Mouse (Mus musculus) left cerebral cortex, postnatal 36 days (tissue): ENCODE results near the gene Vkorc1l1. TPM values are rescaled to one million over a fixed set of nuclear protein-coding genes. Genes with fewer than 3 reads are reported as not detected.

Source experiments
- DNase-seq, 2 experiments: peaks; one replicate each; pipeline ENCODE4 v3.0.0; 2021 to 2022; ENCODE audit warnings: low spot score in 2 of 2, mixed read lengths in 1 of 2
- intact Hi-C: fragments of 180-260 bp; cut with DNase I; formaldehyde crosslinking; loops from one replicate; pipeline ENCODE4 v1.15.1; 2025
- total RNA-seq, 2 experiments: library from RNA; stranded (reverse); gene quantifications; 2 replicates each; pipeline ENCODE4 v1.2.3; 2021

Gene Vkorc1l1
- total RNA-seq, 2 experiments from 2014 or later, result 45.5 to 45.8 TPM

DNA sequence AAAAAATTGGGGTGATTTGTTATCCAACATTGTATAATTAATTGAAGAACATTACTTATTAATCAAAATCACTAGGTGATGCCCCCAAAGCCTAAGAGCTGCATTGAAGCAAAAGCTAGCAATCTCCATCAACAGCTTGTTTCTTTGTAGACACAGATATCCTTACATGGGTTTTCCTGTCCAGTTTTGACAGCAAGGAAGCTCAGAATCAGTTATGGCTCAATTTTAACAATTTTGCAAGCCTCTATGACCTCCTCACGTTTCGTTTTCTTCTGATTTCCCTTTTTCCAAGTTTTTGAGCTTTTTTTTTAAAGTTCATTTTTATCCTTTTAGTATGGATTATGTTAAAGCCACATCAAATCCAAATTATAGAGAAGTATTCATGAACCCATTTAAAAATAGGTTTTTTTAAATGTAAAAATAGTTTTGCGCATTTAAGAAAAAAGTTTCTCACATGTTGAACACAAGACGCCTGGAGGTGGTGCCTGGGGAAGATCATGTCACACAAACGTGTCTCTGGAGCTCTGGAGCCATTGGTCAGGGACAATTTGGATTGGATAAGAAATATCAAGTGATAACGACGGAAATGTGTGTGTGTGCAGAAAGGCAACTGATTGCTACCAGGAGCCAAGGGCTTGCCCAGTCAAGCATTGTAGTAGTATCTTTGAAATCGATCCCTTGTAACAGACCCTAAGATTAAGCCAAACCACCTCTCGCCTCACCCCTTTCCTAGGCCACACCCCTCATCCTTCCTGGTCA lies 855 bp upstream of the Vkorc1l1 start:
- no peak for DNase-seq
- intact Hi-C loops, result loop anchor here (5.0 kb wide), 1 partner anchor 34 kb away; the partner anchor contains the start of gene Nupr1l

DNA sequence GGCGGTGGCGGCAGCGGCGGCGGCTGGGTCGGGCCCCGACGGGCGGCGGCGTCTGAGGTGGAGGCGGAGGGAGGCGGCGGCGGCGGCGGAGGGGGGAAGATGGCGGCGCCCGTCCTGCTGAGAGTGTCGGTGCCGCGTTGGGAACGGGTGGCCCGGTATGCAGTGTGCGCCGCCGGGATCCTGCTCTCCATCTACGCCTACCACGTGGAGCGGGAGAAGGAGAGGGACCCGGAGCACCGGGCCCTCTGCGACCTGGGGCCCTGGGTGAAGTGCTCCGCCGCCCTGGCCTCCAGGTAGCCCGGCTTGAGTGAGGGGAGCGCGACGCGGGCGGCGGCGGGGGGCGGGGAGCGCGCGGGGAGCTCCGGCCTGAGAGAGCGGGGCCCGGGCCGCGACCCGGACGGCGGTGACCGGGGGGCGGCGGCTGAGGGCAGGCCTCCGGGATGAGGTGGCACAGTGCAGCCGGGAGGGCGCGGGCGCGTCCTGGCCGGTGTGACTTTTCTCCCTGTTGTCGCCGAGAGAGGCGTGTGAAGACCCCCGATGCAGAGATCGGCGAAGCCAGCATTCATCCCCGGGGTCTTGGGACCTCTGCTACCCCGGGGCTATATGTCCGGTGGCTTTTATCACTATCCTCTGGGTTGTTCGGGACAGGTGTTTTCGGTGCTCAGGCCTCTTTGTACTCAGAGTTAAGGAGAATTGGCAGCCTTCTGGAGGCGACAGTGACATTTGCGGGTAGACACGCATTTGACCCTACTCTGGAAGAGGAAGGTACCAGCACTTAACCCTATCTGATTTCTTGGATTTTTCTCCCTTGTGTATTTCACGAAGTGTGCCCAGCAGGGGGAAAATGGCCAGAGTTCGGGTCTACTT lies 536 bp downstream of the Vkorc1l1 start:
- intact Hi-C loops, result loop anchor here (5.0 kb wide), 1 partner anchor 35 kb away; the partner anchor contains the start of gene Nupr1l
- peak; percentile 22 to 28 for DNase-seq

DNA sequence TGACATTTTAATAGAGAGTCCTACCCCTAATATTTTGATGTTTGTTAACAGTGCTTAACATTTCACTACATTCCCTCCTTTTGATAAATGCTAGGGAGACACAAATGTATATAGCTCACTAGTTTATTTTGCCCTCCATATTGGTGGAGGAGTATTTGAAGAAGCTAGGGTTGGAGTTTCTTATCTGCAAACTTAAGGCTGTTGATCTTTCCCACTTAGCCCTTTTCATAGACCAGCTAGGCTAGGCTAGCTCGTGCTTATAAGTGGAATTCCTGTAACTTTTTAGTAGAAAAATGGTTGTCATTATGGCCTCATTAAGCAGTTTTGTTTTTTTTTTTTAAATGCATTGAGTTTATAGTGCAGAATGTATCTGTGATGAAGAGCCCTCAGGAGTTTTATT lies 1.6 kb downstream of the Vkorc1l1 start:
- no peak for DNase-seq
- intact Hi-C loops, result loop anchor here (5.0 kb wide), 1 partner anchor 36 kb away; the partner anchor contains the start of gene Nupr1l

DNA sequence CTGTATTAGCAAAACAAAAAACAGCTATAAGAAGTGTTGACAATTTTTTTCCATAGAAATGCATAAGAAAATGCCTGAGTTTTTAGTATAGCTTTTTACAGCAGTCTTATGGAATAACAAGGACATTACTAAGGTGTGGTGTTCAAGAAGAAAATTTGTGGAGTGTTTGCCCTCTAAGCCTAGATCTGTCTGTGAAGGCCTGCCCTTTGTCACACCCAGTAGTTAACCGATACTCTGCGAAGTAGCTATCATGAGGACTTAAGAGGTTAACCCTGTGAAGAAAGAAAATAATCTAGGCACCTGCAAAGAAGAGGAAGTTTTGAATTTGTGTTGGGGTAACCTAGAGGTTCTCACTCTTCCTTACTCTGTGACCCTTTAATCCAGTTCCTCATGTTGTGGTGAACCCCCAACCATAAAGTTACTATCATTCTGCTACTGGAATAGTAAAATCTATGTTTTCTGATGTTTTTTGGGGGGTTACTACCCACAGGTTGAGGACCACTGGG lies 5.8 kb downstream of the Vkorc1l1 start:
- intact Hi-C loops, result no loop called here
- no peak for DNase-seq

DNA sequence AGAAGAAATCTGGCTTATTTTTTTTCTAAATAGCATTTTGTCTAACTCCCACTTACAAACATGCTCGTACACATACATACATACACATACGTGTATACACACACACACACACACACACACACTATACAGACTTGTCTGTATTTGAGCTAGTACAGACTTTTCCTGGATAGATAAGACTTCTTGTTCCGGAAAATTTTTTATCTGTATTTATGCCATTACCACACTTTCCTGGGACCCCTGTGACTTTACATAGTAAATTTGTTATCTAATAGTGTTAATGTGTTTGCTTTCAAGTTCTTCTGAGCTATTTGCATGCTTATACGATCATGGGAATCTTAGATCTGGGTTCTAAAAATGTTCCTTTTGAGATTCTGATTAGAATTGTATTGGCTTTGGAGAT lies 10.4 kb downstream of the Vkorc1l1 start:
- intact Hi-C loops, result no loop called here
- DNase-seq, result no peak

DNA sequence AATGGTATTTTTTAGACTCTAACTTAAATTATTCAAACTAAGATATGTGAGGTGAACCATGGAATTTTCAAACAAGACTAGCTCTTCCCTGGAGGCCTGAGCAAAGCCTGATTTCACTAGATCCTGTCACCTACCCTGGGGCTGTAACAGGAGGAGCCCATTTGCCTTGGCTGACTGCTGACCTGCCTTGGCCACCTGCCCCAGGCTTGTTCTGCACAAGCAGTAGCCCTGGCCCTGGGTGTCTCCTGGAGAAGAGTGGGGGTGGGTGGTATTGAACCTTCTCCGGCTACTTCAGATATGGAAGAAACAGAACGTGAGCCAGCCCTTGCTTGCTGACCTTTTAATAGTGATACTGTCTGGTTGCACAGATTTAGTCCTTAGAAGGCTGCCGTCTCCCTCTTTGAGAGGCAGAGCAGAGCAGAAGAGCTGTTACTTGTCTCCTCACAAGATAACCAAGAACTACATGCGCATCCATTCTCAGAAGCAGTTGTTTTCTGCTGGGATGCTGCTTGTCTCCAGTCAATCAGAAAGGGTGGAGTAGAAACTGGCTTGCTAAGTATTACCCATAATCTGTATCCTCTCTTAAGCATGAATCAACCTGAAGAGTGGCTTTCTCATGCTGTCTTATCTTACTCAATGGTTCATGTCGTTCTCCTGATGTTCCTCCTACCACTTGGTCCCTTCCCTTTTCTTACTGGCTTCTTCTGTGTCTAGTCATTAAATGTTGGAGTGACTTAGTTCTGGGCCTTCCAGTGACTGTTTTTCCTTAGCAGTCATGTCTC lies 12.9 kb downstream of the Vkorc1l1 start:
- DNase-seq, result no peak
- intact Hi-C loops, result no loop called here

DNA sequence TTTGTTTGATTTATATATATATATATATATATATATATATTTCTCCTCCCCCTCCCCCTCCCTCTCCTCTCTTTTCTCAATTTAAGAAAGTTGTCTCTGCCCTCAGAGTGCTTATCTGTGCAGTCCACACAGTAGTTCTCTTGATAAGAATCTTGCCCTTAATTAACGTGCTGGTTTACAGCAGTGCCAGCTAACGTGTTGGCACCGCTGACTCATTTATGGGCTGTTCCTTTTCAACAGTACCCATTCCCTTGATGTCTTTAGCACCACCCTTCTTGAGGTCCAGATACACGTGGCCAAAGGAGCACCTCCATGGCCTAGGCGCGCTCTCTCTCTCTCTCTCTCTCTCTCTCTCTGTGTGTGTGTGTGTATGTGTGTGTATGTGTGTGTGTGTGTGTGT lies 14.0 kb downstream of the Vkorc1l1 start:
- intact Hi-C loops, result no loop called here
- no peak for DNase-seq

DNA sequence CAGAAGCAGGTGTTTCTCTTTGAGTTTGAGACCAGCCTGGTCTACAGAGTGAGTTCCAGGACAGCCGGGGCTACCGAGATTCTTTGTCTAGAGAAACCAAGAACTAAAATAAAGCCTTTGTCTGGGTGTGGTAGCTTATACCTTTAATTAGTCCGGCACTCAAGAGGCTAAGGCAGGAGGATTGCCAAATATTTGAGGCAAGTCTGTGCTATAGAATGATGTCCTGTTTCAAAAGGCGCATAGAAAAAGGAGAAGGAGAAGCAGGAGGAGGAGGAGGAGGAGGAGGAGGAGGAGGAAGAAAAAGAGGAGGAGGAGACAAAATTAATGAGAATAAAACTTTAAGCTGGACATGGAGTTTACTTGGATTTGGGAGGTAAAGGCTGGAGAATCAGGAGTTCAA lies 21.5 kb downstream of the Vkorc1l1 start:
- DNase-seq, result no peak
- intact Hi-C loops, result no loop called here

DNA sequence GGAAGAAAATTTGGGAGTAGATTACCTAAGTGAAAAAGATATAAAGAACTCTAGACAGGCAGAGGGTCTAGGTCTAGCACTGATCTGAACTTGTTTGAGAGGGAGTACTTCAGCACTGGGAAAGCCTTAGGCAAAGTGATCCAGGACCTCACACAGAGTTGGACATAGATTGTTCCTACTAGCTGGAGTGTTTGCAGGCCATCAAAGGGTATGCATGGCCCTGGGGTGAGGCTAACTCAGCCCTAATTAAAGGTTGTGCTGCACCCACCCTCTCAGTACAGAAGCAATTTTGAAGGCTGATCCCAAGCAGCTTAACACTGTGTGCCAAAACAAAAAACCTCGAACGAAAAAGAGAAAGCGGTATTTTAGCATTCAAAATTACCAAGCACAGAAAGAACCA lies 24.7 kb downstream of the Vkorc1l1 start:
- intact Hi-C loops, result no loop called here
- DNase-seq, result no peak

DNA sequence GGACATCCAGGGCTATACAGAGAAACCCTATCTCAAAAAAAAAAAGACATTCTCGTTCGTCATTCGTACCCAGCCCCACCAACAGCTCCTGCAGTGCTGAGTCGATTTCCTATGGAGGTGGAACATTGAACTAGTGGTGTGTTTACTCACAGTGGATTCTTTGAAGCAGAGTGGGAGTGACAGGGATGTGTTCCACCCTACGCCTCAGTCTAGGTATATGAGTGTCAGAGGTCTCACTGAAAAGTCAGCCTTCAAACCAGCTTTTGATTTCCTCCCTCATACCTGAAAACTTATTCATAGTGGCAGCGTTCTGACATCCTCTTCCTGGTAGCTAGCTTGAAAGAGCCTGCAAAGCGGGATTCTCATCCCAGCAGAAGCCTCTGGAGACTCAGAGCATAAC lies 26.6 kb downstream of the Vkorc1l1 start:
- no peak for DNase-seq
- intact Hi-C loops, result no loop called here

DNA sequence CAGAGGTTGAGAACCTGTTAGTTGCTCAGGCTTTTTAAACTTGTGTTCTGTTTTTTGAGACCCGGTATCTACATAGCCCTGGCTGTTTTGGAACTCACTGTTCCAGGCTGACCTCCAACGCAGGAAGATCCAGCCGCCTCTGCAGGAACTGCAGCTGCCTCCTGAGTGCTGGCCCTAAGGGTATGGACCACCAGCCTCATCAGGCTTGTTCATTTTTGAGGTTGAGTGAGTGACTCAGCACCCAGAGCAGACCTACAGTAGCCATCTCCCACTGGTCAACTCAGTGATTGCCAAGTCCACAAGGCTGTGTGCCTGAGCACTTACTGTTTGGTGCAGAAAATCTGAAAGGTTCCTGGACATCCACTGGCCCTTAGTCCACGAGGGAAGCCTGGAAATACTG lies 29.7 kb downstream of the Vkorc1l1 start:
- intact Hi-C loops, result no loop called here

DNA sequence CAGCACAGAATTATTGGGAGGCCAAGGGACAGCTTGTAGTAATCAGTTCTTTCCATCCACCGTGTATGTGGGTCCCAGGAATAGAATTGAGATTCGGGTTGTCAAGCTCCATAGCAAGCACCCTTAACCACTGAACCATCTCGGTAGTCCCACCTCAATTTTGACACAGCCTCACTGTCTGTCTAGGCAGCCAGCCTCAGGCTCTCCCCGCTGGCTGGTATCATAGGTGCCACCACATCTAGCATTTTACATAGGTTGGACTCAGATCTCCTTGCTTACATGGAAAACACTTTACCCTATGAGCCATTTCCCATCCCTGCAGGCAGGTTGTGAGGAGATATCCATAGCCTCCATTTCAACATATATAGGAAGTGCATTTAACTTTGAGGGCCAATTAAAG lies 32.6 kb downstream of the Vkorc1l1 start:
- no peak for DNase-seq
- intact Hi-C loops, result no loop called here

More for the DNA sequence above, 29.7 kb downstream of the Vkorc1l1 start:
- DNase-seq, result no peak

DNA sequence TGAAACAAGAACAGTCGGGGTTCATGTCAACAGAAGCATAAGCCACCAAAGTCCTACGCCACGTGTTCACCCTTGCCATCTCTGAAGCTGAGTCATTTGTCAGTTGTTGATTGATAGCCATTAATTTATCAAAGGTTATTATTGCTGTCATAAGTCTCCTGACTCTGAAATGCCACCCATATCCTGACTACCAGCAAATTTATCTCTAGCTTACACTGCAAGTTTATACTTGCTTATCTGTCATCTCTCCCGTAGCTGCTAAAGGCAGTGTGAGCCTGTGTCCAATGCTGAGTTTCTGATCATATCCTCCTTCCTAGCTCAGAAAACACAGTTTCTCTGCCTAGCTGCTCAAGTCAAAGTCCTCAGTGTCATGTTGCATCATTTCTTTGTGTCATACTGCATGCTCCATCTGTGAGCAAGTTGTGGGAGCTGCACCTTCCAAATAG lies 33.1 kb downstream of the Vkorc1l1 start:
- intact Hi-C loops, result no loop called here
- no peak for DNase-seq

DNA sequence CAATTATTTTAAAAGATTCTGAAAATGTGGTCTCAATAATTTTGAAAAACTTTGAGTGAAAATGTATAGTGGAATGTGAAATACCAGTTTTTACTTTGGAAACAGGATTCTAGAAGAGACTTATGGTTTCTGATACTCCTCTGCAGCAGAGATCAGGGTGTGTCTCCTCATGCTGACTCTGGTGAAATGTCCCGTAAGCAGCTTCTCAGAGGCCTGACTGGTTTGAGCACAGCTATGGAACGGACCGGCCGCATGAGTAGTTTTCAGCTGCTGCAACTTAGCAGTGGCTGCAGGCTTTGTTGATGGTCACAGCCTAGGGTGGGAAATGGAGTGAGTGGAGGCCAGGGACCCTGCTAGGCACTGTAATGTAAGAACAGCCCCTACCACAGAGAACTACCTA lies 36.0 kb downstream of the Vkorc1l1 start:
- DNase-seq, result no peak
- intact Hi-C loops, result no loop called here

DNA sequence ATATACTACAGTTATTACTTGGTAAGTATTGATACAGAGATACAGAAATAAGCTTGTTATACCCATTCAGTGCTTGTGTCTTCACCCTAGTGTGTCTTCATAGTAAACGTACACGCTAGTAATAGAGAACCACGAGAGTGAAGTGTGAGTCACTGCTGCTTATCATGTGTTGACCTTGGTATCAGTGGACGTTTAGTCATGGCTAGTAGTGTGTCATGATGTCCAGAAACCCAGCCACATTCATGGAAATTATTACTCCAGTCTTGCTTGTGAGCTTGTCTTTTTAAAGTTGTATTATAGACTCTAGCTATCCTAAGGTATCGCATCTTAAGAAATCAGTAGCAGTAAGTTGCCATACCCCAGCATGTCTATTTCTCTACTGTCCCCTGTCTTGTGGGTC lies 36.8 kb downstream of the Vkorc1l1 start:
- DNase-seq, result no peak
- intact Hi-C loops, result no loop called here

DNA sequence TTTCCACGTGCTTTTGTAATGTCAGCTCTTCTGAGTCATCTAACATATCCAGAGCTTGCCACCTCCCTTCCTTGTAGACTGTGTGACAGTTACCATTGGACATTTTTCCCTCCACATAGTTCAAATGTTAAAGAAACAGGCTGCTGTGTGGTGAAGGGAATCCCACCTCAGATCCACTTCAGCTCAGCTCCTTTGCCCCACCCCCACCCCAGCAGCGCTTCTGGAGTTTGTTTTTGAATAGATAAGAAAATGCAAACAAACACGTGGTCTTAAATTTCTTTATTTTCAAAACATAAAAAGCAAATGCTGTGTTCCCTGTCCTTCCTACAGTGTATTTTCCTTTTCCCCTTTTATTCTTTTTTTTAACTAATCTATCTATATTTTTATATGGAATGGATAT lies 38.4 kb downstream of the Vkorc1l1 start:
- no peak for DNase-seq
- intact Hi-C loops, result no loop called here

DNA sequence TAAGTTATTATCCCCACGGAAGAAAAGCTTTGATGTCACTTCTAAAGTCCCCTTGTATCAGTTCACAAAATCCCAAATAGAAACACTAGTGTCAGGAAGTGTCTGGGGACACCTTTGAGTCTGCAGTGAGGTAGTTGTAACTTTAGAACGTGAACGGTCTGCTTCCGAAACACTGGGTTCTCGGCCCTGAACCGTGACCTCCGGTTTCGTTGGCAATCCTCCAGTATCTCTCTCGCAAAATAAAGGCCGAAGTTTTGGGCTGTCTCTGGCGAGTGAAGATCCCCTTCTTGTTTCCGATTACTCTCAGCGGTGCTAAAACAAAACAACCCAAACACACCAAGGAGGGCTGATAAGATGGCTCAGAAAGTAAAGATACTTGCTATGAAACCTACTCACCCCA lies 47.6 kb downstream of the Vkorc1l1 start:
- no peak for DNase-seq
- intact Hi-C loops, result no loop called here

DNA sequence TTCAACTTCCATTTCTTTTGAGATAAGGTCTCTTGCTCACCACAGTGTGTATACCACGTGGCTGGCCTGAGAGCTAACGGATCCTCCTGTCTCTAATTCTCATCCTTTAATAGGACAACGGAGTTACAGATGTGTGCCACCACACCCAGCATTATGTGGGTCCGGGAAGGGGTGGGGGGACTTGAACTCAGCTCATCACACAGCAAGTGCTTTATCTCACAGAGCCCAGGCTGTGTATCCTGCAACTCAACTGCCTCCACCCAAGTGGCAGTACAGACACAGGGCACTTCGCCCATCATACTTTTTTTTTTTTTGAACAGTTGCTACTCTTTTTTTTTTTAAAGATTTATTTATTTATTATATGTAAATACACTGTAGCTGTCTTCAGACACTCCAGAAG lies 50.1 kb downstream of the Vkorc1l1 start:
- DNase-seq, result no peak
- intact Hi-C loops, result no loop called here

DNA sequence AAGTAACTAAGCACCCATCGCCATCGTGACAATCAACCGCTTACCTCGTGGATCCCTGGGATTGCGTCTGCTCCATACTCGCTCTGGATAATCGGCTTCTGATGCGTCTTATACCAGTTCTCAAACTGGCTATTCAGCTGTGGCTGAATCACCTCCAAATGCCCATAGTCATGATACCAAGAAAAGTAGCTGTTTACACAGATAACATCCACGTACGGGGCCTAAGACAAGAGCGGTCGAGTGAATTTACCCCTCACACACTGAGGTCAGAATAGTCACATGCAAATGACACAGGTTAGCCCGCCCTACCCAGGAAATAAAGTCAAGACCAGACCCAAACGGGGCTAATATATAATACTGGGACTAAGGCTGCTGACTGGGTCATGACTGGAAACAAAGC lies 51.6 kb downstream of the Vkorc1l1 start:
- intact Hi-C loops, result no loop called here
- no peak for DNase-seq

DNA sequence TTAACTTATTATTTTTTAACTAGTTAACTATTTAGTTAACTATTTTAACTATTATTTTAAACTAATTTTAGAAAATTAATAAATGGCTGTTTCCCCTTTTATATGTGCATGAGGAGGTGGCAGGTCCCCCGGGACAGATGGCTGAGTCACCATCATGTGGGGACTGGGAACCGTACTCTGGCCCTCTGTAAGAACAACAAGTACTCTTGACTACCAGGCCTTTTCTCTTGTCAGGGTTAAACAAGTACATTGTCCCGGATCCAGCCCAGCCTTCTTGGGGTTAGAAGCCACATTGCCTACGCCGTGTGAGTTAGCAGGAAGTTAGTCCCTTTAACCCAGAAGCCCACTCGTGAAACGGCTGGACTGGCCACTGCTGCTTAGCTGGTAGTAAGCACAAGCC lies 53.2 kb downstream of the Vkorc1l1 start:
- intact Hi-C loops, result no loop called here
- DNase-seq, result no peak
